Mouse (Mus musculus) ES-E14 (cell line): ENCODE data around the gene Usp18. TPM values are rescaled to one million over a fixed set of nuclear protein-coding genes. Genes with fewer than 3 reads are reported as not detected.

Experiments used
- DNase-seq: peaks from one replicate; pipeline ENCODE4 v3.0.0-alpha.2; 2013; ENCODE audit warnings: low read depth, low spot score
- H3K27ac ChIP-seq: 2 replicates; pipeline ENCODE4 v1.5.1; 2012; ENCODE audit warnings: low read depth, mild to moderate bottlenecking, low read length, moderate library complexity, mixed read lengths; ENCODE audit not compliant: poor library complexity, insufficient read depth, severe bottlenecking
- H3K36me3 ChIP-seq: 2 replicates; pipeline ENCODE4 v1.6.1; 2012; ENCODE audit warnings: mild to moderate bottlenecking, low read length, moderate library complexity, mixed read lengths; ENCODE audit not compliant: control insufficient read depth, poor library complexity, insufficient read depth, severe bottlenecking
- H3K4me1 ChIP-seq, 2 experiments: fragments of 150-350 bp in 1 of 2; sonication (generic) in 1 of 2; 2 replicates each; pipeline ENCODE4 v1.6.1; 2012; ENCODE audit warnings: low read length in 2 of 2, mild to moderate bottlenecking in 1 of 2, mixed read lengths in 1 of 2; ENCODE audit not compliant: control insufficient read depth in 2 of 2, insufficient read depth in 2 of 2, poor library complexity in 1 of 2
- H3K4me3 ChIP-seq, 2 experiments: fragments of 150-350 bp in 1 of 2; sonication (generic) in 1 of 2; 2 replicates each; pipeline ENCODE4 v1.5.1; 2012; ENCODE audit warnings: low read length in 2 of 2, low read depth in 1 of 2, mild to moderate bottlenecking in 1 of 2, mixed read lengths in 1 of 2; ENCODE audit not compliant: insufficient read depth in 1 of 2, poor library complexity in 1 of 2, severe bottlenecking in 1 of 2
- H3K9ac ChIP-seq: 2 replicates; pipeline ENCODE4 v1.6.1; 2012; ENCODE audit warnings: low read depth, mild to moderate bottlenecking, low read length, mixed read lengths; ENCODE audit not compliant: poor library complexity, insufficient read depth, severe bottlenecking
- H3K9me3 ChIP-seq: fragments of 150-350 bp; sonication (generic); 2 replicates; pipeline ENCODE4 v1.6.1; 2012; ENCODE audit warnings: low read depth, mild to moderate bottlenecking, low read length; ENCODE audit not compliant: control insufficient read depth, insufficient read depth
- CHD2 ChIP-seq: IDR thresholded peaks from 2 replicates; pipeline ENCODE4 v1.6.1; 2014; ENCODE audit warnings: mild to moderate bottlenecking, low read depth, low read length, inconsistent platforms
- HCFC1 ChIP-seq: IDR thresholded peaks from 2 replicates; pipeline ENCODE4 v1.6.1; 2012; ENCODE audit warnings: low read length, inconsistent platforms, borderline replicate concordance; ENCODE audit not compliant: insufficient read depth
- MAFK ChIP-seq: IDR thresholded peaks from 2 replicates; pipeline ENCODE4 v1.6.1; 2014; ENCODE audit warnings: mild to moderate bottlenecking, low read depth, low read length, inconsistent platforms; ENCODE audit not compliant: insufficient read depth
- ZC3H11A ChIP-seq: IDR thresholded peaks from 2 replicates; pipeline ENCODE4 v1.6.1; 2012; ENCODE audit warnings: low read depth, mild to moderate bottlenecking, inconsistent platforms, low read length, borderline replicate concordance
- ZNF384 ChIP-seq: IDR thresholded peaks from 2 replicates; pipeline ENCODE4 v1.6.1; 2012; ENCODE audit warnings: low read depth, low read length, inconsistent platforms
- in situ Hi-C, 2 experiments: fragments of 600-800 bp; cut with MboI; formaldehyde crosslinking; loops; one replicate each; pipeline ENCODE4 v1.15.1; 2025; ENCODE audit warnings: low sequenced_read_pairs in 2 of 2, inconsistent platforms in 1 of 2; ENCODE audit not compliant: unreplicated experiment in 2 of 2
- total RNA-seq: library from RNA; depleted of rRNA; stranded (reverse); fragments of 300-350 nt; gene quantifications from 2 replicates; pipeline ENCODE4 v1.2.3, GENCODE M21; 2012; rRNA removed

The Usp18 gene
- total RNA-seq, 1 experiment = 0.09 TPM

DNA sequence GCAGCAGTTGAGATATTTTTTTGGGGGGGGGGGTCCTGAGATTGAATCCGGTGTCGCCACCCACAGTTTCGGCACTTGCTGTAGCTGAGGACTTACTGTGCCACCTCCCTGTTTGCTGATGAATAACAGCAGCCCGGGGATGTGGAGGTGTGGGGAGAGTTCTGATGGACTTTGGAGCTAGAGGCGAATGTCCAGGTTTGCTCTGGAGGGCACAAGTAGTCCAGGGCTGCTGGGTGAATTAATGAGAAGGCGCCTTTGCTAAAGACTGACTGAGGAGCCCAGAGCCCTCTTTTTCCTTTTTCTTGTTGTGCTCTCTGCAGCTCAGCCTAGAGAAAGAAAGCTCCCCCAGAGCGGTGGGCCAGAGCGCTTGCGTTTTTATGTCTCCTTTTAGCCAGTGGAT lies 58.9 kb downstream of the Usp18 start:
- H3K9me3 ChIP-seq = no peaks in the 10 kb centered on the region
- TF ChIP-seq MAFK (no peak), CHD2 (no peak), ZC3H11A (no peak), ZNF384 (no peak), HCFC1 (no peak)
- no peak overlapping the region for H3K27ac ChIP-seq
- H3K4me1 ChIP-seq = peaks cover 0 to 5% of the 10 kb centered on the region in 2 experiments; a peak in 1 of 4 replicates
- in situ Hi-C loops = no loop called here
- no peak overlapping the region for H3K4me3 ChIP-seq
- H3K9ac ChIP-seq = no peak overlapping the region
- DNase-seq = no peak
- H3K36me3 ChIP-seq = no peaks in the 10 kb centered on the region

DNA sequence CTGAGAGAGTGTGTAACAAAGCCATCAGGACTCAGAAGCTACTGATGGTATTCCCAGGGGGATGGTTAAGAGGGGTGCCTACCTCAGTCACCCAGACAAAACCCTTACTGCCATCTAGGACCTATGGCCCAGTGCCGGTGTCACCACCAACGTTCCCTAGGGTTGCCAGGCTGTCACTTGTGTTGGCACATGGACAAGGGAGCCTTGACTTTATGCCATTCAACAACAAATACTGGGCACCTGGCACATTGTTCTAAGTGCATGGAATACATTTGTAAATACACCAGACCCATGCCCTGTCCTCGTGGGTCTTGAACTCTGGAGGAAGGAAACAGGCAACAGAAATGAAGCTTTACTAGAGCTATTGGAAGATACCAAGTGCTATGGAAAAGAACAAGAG lies 59.9 kb downstream of the Usp18 start:
- Histone ChIP-seq H3K9ac (no peak overlapping the region), H3K4me1 (peaks cover 0 to under 1% of the 10 kb centered on the region in 2 experiments; a peak in 1 of 4 replicates), H3K4me3 (no peak overlapping the region), H3K27ac (no peak overlapping the region), H3K9me3 (no peaks in the 10 kb centered on the region), H3K36me3 (no peaks in the 10 kb centered on the region)
- no peak for DNase-seq
- TF ChIP-seq ZC3H11A (no peak), MAFK (no peak), ZNF384 (no peak), CHD2 (no peak), HCFC1 (no peak)
- in situ Hi-C loops = no loop called here

DNA sequence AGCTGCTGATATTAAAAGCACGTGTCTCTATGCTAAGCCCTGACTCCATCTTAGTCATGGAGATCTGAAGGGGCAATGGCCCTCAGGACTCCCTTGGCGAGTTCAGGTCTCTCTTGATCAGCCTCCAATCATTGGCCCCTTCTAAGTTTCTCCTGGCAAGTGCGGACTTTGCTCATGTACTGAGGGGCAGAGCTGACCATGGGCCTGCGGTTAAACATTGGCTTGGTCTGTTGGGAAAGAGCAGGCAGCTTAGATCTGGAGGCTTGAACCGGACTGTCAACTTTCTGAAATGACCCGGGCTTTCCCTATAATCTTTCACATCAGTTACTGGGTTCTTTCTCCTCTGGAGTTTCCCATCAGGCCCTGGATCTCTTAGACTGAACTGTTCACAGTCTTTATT lies 65.3 kb downstream of the Usp18 start:
- H3K36me3 ChIP-seq = no peaks in the 10 kb centered on the region
- H3K9ac ChIP-seq = no peak overlapping the region
- in situ Hi-C loops = no loop called here
- no peak overlapping the region for H3K27ac ChIP-seq
- H3K4me1 ChIP-seq = no peaks in the 10 kb centered on the region; a peak in 1 of 4 replicates
- no peak for DNase-seq
- H3K4me3 ChIP-seq = no peak overlapping the region
- TF ChIP-seq CHD2 (no peak), MAFK (no peak), ZC3H11A (no peak), HCFC1 (no peak), ZNF384 (no peak)
- H3K9me3 ChIP-seq = no peaks in the 10 kb centered on the region

DNA sequence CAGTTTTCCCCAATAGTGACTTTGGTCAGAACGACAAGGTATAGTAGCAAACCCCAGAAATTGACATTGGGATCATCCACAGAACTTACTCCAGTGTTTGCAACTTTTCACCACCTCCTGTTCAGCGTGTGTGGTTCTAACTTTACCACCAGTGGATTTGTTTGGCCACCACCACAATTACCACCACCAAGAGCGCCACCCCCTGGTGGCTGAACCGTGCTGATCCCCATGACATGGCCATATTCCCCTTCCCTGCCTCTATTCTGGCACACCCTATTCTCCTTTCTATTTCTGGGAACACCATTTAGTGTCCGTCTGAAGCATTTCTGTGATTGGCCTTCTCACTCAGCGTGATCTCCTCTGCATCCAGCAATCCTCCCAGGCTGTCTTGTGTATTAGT lies 73.4 kb downstream of the Usp18 start:
- H3K36me3 ChIP-seq = no peaks in the 10 kb centered on the region
- no peak overlapping the region for H3K27ac ChIP-seq
- no peak overlapping the region for H3K9ac ChIP-seq
- no peaks in the 10 kb centered on the region for H3K9me3 ChIP-seq
- TF ChIP-seq ZNF384 (no peak), MAFK (no peak), HCFC1 (no peak), CHD2 (no peak), ZC3H11A (no peak)
- DNase-seq = no peak
- H3K4me3 ChIP-seq = no peak overlapping the region
- H3K4me1 ChIP-seq = no peaks in the 10 kb centered on the region; a peak in 1 of 4 replicates
- in situ Hi-C loops = no loop called here

Other genes starting within 250 kb of the Usp18 start
- gene Mical3, start 114.9 kb upstream of the Usp18 start, total RNA-seq = 30.0 and 30.9 TPM in 2 replicates
- 6.6 and 7.6 TPM in 2 replicates for gene Pex26, start 62.2 kb upstream of the Usp18 start, total RNA-seq
- 0.37 and 0.62 TPM in 2 replicates for gene Tuba8, start 35.2 kb upstream of the Usp18 start, total RNA-seq
- 0.85 and 1.7 TPM in 2 replicates for gene Slc6a13, start 54.3 kb downstream of the Usp18 start, total RNA-seq
- 0.45 and 1.3 TPM in 2 replicates for gene Slc6a12, start 97.2 kb downstream of the Usp18 start, total RNA-seq
- gene Iqsec3, start 227.8 kb downstream of the Usp18 start, total RNA-seq = 0.18 and 0.26 TPM in 2 replicates